Mouse (Mus musculus) left cerebral cortex, postnatal 25 days (tissue): ENCODE measurements around the gene H13. TPM values are rescaled to one million over a fixed set of nuclear protein-coding genes. Genes with fewer than 3 reads are reported as not detected.

Experiments used
- DNase-seq, 2 experiments: peaks; one replicate each; pipeline ENCODE4 v3.0.0; 2022; ENCODE audit warnings: low spot score in 2 of 2, mixed read lengths in 1 of 2
- intact Hi-C: fragments of 180-260 bp; cut with DNase I; formaldehyde crosslinking; loops from one replicate; pipeline ENCODE4 v1.15.1; 2025
- total RNA-seq, 2 experiments: library from RNA; stranded (reverse); gene quantifications; 2 replicates each; pipeline ENCODE4 v1.2.3; 2021

The H13 gene
- 10 to 100 TPM; 73.1 to 85.4 TPM for total RNA-seq

- intact Hi-C loops: no loop called here
- DNase-seq: peak; percentile 94 to 95
These were observed at the start of gene H13 for GRCm38 (mm10) chr2:152669256-152669638. Gene H13, plus strand, starts transcription at chr2:152669461.

- peak in 1 of 2 experiments; percentile 62 for DNase-seq
These were observed 48.7 kb upstream of the H13 start for GRCm38 (mm10) chr2:152620367-152621134.

GRCm38 (mm10) chr2:152622151-152622550 is 47.1 kb upstream of the H13 start:
- intact Hi-C loops: no loop called here
- DNase-seq: no peak

More at GRCm38 (mm10) chr2:152620367-152621134, 48.7 kb upstream of the H13 start:
- intact Hi-C loops: no loop called here

GRCm38 (mm10) chr2:152622953-152623352 is 46.3 kb upstream of the H13 start, which contains the start of gene Defb25:
Gene Defb25, minus strand, starts transcription at chr2:152623053.
- intact Hi-C loops: no loop called here

GRCm38 (mm10) chr2:152624566-152624965 is 44.7 kb upstream of the H13 start:
- intact Hi-C loops: no loop called here

More at GRCm38 (mm10) chr2:152622953-152623352, 46.3 kb upstream of the H13 start, which contains the start of gene Defb25:
- no peak for DNase-seq

GRCm38 (mm10) chr2:152625256-152625655 is 44.0 kb upstream of the H13 start:
- intact Hi-C loops: no loop called here
- DNase-seq: no peak

More at GRCm38 (mm10) chr2:152624566-152624965, 44.7 kb upstream of the H13 start:
- no peak for DNase-seq

GRCm38 (mm10) chr2:152626774-152627591 is 42.3 kb upstream of the H13 start, which contains the start of gene Rem1:
Gene Rem1, plus strand, starts transcription at chr2:152626951.
- intact Hi-C loops: no loop called here
- DNase-seq: no peak

GRCm38 (mm10) chr2:152628066-152628465 is 41.2 kb upstream of the H13 start:
- DNase-seq: no peak
- intact Hi-C loops: no loop called here

GRCm38 (mm10) chr2:152629239-152629638 is 40.0 kb upstream of the H13 start:
- DNase-seq: no peak
- intact Hi-C loops: no loop called here

- intact Hi-C loops: no loop called here
- no peak for DNase-seq
These were observed 39.4 kb upstream of the H13 start for GRCm38 (mm10) chr2:152629904-152630303.

GRCm38 (mm10) chr2:152633334-152633733 is 35.9 kb upstream of the H13 start:
- no peak for DNase-seq

GRCm38 (mm10) chr2:152634311-152634710 is 35.0 kb upstream of the H13 start:
- no peak for DNase-seq
- intact Hi-C loops: no loop called here

More at GRCm38 (mm10) chr2:152633334-152633733, 35.9 kb upstream of the H13 start:
- intact Hi-C loops: no loop called here

- no peak for DNase-seq
- intact Hi-C loops: no loop called here
These were observed 32.8 kb upstream of the H13 start for GRCm38 (mm10) chr2:152636246-152637005.

GRCm38 (mm10) chr2:152637006-152637322 is 32.3 kb upstream of the H13 start:
- DNase-seq: no peak
- intact Hi-C loops: no loop called here

- intact Hi-C loops: no loop called here
- no peak for DNase-seq
These were observed 31.9 kb upstream of the H13 start for GRCm38 (mm10) chr2:152637381-152637780.

GRCm38 (mm10) chr2:152638865-152639264 is 30.4 kb upstream of the H13 start:
- intact Hi-C loops: no loop called here

GRCm38 (mm10) chr2:152639406-152640113 is 29.7 kb upstream of the H13 start:
- no peak for DNase-seq
- intact Hi-C loops: no loop called here

More at GRCm38 (mm10) chr2:152638865-152639264, 30.4 kb upstream of the H13 start:
- no peak for DNase-seq

- DNase-seq: no peak
- intact Hi-C loops: no loop called here
These were observed 16.2 kb upstream of the H13 start for GRCm38 (mm10) chr2:152652901-152653620.
